Mouse (Mus musculus): ENCODE data around the gene Plin3. TPM values are rescaled to one million over a fixed set of nuclear protein-coding genes. Genes with fewer than 3 reads are reported as not detected.
A peak's percentile ranks its signal among the peaks of the same experiment; 100 is the strongest.

Gene Plin3
- polyA plus RNA-seq, 1 experiment from 2014 or later: 95.1 TPM

DNA sequence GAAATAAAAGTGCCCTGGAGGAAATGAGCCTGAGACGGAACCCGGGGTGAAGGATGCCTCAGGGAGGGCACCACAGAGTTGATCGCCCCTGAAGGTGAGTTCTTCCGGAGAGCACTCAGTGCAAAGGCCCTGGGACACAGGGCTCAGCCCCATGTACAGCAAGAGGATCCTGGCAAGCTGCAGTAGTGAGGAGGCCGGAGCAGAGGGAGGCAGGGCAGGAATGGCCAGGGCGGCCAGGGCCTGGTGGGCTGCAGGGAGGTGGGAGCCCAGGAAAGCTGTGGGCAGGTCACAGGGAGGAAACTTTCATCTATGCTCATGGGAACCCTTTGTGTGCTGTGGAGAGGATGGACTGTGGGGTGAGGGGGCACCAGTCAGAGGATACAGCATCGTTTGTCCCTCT lies 19.2 kb downstream of the Plin3 start:
- peaks cover 24% of the 10 kb centered on the region for H3K36me3 ChIP-seq (ENCODE audit: control insufficient read depth, insufficient read depth, low read length)
- H3K4me1 ChIP-seq (replicated peaks; ENCODE audit: control insufficient read depth, insufficient read depth, low read length): peaks cover 13% of the 10 kb centered on the region
- no peak overlapping the region for H3K4me3 ChIP-seq (ENCODE audit: low read depth, low read length)
- H3K4me2 ChIP-seq (ENCODE audit: low read length): no peak overlapping the region
- no peaks in the 10 kb centered on the region for H3K27me3 ChIP-seq (replicated peaks; ENCODE audit: control insufficient read depth, insufficient read depth, low read length)
- ATAC-seq (replicated peaks; ENCODE audit: low FRiP score, low TSS enrichment, low read depth): no peak
- 85% methylated on average over 7 of the region's 7 CpGs for WGBS
- H3K9ac ChIP-seq (ENCODE audit: low read length): no peak overlapping the region
- DNase-seq (ENCODE audit: low spot score): no peak
- no peak overlapping the region for H3K27ac ChIP-seq (ENCODE audit: low read depth)
- no peaks in the 10 kb centered on the region for H3K9me3 ChIP-seq (ENCODE audit: control insufficient read depth, low read length)

DNA sequence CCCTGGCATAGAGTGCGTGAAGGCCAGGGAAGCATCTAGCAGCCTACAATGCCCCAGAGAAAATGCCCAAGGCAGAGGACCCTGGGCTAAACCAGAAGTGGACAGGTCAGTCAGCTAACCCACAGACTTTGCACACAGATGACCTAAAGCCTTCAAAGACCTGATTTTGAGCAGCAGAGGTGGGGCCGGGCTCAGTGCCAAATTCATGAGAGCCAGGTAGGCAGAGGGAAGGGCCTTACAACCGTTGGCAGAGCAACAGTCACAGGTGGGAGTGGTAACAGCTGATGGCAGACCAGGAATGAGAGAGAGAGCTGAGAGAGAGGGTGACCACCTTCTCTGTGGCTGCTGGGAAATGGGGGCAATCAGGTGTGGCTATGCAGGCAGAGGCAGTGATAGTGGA lies 20.0 kb downstream of the Plin3 start:
- Histone ChIP-seq H3K27ac (ENCODE audit: low read depth) (no peak overlapping the region), H3K4me1 (replicated peaks; ENCODE audit: control insufficient read depth, insufficient read depth, low read length) (peaks cover 6% of the 10 kb centered on the region), H3K9me3 (ENCODE audit: control insufficient read depth, low read length) (no peaks in the 10 kb centered on the region), H3K9ac (ENCODE audit: low read length) (no peak overlapping the region), H3K27me3 (replicated peaks; ENCODE audit: control insufficient read depth, insufficient read depth, low read length) (no peaks in the 10 kb centered on the region), H3K36me3 (ENCODE audit: control insufficient read depth, insufficient read depth, low read length) (peaks cover 22% of the 10 kb centered on the region; the same call in 1 of the 2 replicates), H3K4me2 (ENCODE audit: low read length) (no peak overlapping the region), H3K4me3 (ENCODE audit: low read depth, low read length) (no peak overlapping the region)
- ATAC-seq (replicated peaks; ENCODE audit: low FRiP score, low TSS enrichment, low read depth): no peak
- no peak for DNase-seq (ENCODE audit: low spot score)
- WGBS: 82% methylated on average over 3 of the region's 3 CpGs

- Histone ChIP-seq H3K4me1 (replicated peaks; ENCODE audit: control insufficient read depth, insufficient read depth, low read length) (peaks cover 4% of the 10 kb centered on the region), H3K27ac (ENCODE audit: low read depth) (no peak overlapping the region), H3K9ac (ENCODE audit: low read length) (no peak overlapping the region), H3K36me3 (ENCODE audit: control insufficient read depth, insufficient read depth, low read length) (peaks cover 22% of the 10 kb centered on the region; the same call in 1 of the 2 replicates), H3K4me2 (ENCODE audit: low read length) (no peak overlapping the region), H3K4me3 (ENCODE audit: low read depth, low read length) (no peak overlapping the region), H3K9me3 (ENCODE audit: control insufficient read depth, low read length) (no peaks in the 10 kb centered on the region), H3K27me3 (replicated peaks; ENCODE audit: control insufficient read depth, insufficient read depth, low read length) (no peaks in the 10 kb centered on the region)
- WGBS: 86% methylated on average over 12 of the region's 12 CpGs
- ATAC-seq (replicated peaks; ENCODE audit: low FRiP score, low TSS enrichment, low read depth) (no peak), DNase-seq (ENCODE audit: low spot score) (no peak)
These were observed 20.9 kb downstream of the Plin3 start for GRCm38 (mm10) chr17:56271609-56272253.

- H3K4me1 ChIP-seq (replicated peaks; ENCODE audit: control insufficient read depth, insufficient read depth, low read length): peaks cover 4% of the 10 kb centered on the region
- H3K4me3 ChIP-seq (ENCODE audit: low read depth, low read length): peak overlapping the region; percentile 33; the same call in 1 of the 2 replicates
- 77% methylated on average over 3 of the region's 3 CpGs for WGBS
- H3K9ac ChIP-seq (ENCODE audit: low read length): 0 out of 2 replicates have a peak overlapping the region, but pooled peaks have one; percentile 36
- H3K27ac ChIP-seq (ENCODE audit: low read depth): peak overlapping the region; percentile 57
- ATAC-seq (replicated peaks; ENCODE audit: low FRiP score, low TSS enrichment, low read depth): peak; percentile 21
- no peaks in the 10 kb centered on the region for H3K9me3 ChIP-seq (ENCODE audit: control insufficient read depth, low read length)
- no peak for DNase-seq (ENCODE audit: low spot score)
- H3K27me3 ChIP-seq (replicated peaks; ENCODE audit: control insufficient read depth, insufficient read depth, low read length): no peaks in the 10 kb centered on the region
- H3K36me3 ChIP-seq (ENCODE audit: control insufficient read depth, insufficient read depth, low read length): peaks cover 26% of the 10 kb centered on the region; the same call in 1 of the 2 replicates
- H3K4me2 ChIP-seq (ENCODE audit: low read length): peak overlapping the region; percentile 73
These were observed 22.9 kb downstream of the Plin3 start for GRCm38 (mm10) chr17:56269741-56270140.

DNA sequence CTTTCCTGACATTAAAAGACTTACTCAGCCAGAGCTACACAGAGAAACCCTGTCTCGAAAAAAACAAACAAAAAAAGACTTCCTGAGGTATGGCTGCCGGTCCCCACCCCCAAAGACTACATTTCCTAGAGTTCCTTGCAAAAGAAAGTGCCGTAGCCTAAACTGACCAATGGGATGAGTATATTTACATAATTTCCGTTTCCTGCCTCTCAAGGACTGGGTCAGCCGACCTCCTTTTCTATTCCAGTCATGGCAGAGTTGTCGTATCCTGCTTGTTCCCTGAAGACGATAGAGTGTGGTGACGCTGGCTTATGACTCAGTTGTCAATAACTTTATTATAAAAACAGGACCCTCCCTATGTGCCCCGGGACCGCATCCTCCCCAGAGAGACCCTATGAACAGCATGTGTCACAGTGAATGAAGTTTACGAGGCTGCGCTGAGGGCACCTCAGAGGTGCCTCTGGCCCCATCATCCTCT lies 23.5 kb downstream of the Plin3 start:
- Histone ChIP-seq H3K4me1 (replicated peaks; ENCODE audit: control insufficient read depth, insufficient read depth, low read length) (peaks cover 4% of the 10 kb centered on the region), H3K27me3 (replicated peaks; ENCODE audit: control insufficient read depth, insufficient read depth, low read length) (no peaks in the 10 kb centered on the region), H3K27ac (ENCODE audit: low read depth) (peak overlapping the region; percentile 76), H3K4me2 (ENCODE audit: low read length) (peak overlapping the region; percentile 73), H3K9ac (ENCODE audit: low read length) (peak overlapping the region; percentile 43), H3K4me3 (ENCODE audit: low read depth, low read length) (peak overlapping the region; percentile 33), H3K36me3 (ENCODE audit: control insufficient read depth, insufficient read depth, low read length) (peaks cover 26% of the 10 kb centered on the region; the same call in 1 of the 2 replicates), H3K9me3 (ENCODE audit: control insufficient read depth, low read length) (no peaks in the 10 kb centered on the region)
- WGBS: 16% methylated on average over 12 of the region's 12 CpGs
- DNase-seq (ENCODE audit: low spot score) (peak; percentile 75), ATAC-seq (replicated peaks; ENCODE audit: low FRiP score, low TSS enrichment, low read depth) (peak; percentile 85)

DNA sequence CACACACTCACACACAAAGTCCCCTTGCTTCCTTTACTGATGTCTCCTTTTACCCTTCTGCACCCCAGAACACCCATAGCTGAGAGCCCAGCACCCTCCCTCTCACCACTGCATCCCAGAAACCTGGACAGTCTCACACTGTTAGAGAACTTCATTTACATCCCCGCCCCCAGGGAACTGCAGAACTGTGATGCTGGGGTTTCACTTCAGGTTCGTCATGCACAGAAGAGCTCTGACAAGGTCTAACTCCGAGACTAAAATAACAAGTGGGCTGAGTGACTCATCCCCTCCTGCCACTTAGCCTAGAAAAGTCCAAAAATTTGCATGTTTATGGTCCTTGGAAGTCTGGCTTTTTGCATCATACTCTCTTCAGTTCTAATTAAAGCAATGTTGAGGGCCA lies 26.4 kb downstream of the Plin3 start:
- H3K9ac ChIP-seq (ENCODE audit: low read length): no peak overlapping the region

GRCm38 (mm10) chr17:56265869-56266268 lies 26.8 kb downstream of the Plin3 start:
- Histone ChIP-seq H3K27ac (ENCODE audit: low read depth) (no peak overlapping the region), H3K4me1 (replicated peaks; ENCODE audit: control insufficient read depth, insufficient read depth, low read length) (peaks cover 4% of the 10 kb centered on the region; the same call in 1 of the 2 replicates), H3K4me2 (ENCODE audit: low read length) (no peak overlapping the region), H3K4me3 (ENCODE audit: low read depth, low read length) (no peak overlapping the region), H3K9me3 (ENCODE audit: control insufficient read depth, low read length) (no peaks in the 10 kb centered on the region), H3K27me3 (replicated peaks; ENCODE audit: control insufficient read depth, insufficient read depth, low read length) (no peaks in the 10 kb centered on the region), H3K36me3 (ENCODE audit: control insufficient read depth, insufficient read depth, low read length) (peaks cover 30% of the 10 kb centered on the region), H3K9ac (ENCODE audit: low read length) (no peak overlapping the region)
- DNase-seq (ENCODE audit: low spot score) (no peak), ATAC-seq (replicated peaks; ENCODE audit: low FRiP score, low TSS enrichment, low read depth) (no peak)
- WGBS: 75% methylated on average over 3 of the region's 3 CpGs

More for the DNA sequence above, 26.4 kb downstream of the Plin3 start:
- H3K27ac ChIP-seq (ENCODE audit: low read depth): no peak overlapping the region
- no peaks in the 10 kb centered on the region for H3K9me3 ChIP-seq (ENCODE audit: control insufficient read depth, low read length)
- 60% methylated on average over 3 of the region's 3 CpGs for whole genome bisulfite sequencing
- no peak for DNase-seq (ENCODE audit: low spot score)
- H3K4me2 ChIP-seq (ENCODE audit: low read length): no peak overlapping the region
- H3K4me3 ChIP-seq (ENCODE audit: low read depth, low read length): no peak overlapping the region
- H3K27me3 ChIP-seq (replicated peaks; ENCODE audit: control insufficient read depth, insufficient read depth, low read length): no peaks in the 10 kb centered on the region
- H3K36me3 ChIP-seq (ENCODE audit: control insufficient read depth, insufficient read depth, low read length): peaks cover 30% of the 10 kb centered on the region
- ATAC-seq (replicated peaks; ENCODE audit: low FRiP score, low TSS enrichment, low read depth): no peak
- peaks cover 4% of the 10 kb centered on the region; the same call in 1 of the 2 replicates for H3K4me1 ChIP-seq (replicated peaks; ENCODE audit: control insufficient read depth, insufficient read depth, low read length)

DNA sequence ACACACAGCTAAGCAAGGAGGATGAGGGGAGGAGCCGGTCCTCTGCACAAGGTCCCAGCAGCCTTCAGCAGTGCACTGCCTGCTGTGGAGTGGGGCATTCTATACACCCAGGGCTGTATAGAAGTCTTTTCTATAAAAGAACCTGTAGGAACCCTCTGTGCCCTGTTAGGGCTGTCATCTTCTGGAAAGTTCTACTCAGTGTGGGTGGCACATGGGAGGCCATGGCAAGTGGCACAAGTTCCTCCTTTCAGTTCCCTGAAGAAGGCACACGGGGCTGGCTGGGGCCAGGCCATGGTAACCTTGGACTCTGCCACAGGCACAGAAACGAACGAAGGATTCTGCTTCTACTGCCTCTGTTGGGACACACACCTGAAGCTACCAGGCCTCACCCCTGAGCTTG lies 27.7 kb downstream of the Plin3 start:
- peaks cover 31% of the 10 kb centered on the region for H3K36me3 ChIP-seq (ENCODE audit: control insufficient read depth, insufficient read depth, low read length)
- no peak overlapping the region for H3K4me2 ChIP-seq (ENCODE audit: low read length)
- H3K4me3 ChIP-seq (ENCODE audit: low read depth, low read length): no peak overlapping the region
- H3K27ac ChIP-seq (ENCODE audit: low read depth): no peak overlapping the region
- ATAC-seq (replicated peaks; ENCODE audit: low FRiP score, low TSS enrichment, low read depth) (no peak), DNase-seq (ENCODE audit: low spot score) (no peak)
- no peak overlapping the region for H3K9ac ChIP-seq (ENCODE audit: low read length)
- no peaks in the 10 kb centered on the region for H3K9me3 ChIP-seq (ENCODE audit: control insufficient read depth, low read length)
- WGBS: 86% methylated on average over 4 of the region's 4 CpGs
- no peaks in the 10 kb centered on the region for H3K27me3 ChIP-seq (replicated peaks; ENCODE audit: control insufficient read depth, insufficient read depth, low read length)
- H3K4me1 ChIP-seq (replicated peaks; ENCODE audit: control insufficient read depth, insufficient read depth, low read length): peaks cover 4% of the 10 kb centered on the region; the same call in 1 of the 2 replicates

- ATAC-seq (replicated peaks; ENCODE audit: low FRiP score, low TSS enrichment, low read depth) (peak; percentile 69; the same call in 1 of the 2 replicates), DNase-seq (ENCODE audit: low spot score) (peak; percentile 81)
- peaks cover 7% of the 10 kb centered on the region; the same call in 1 of the 2 replicates for H3K4me1 ChIP-seq (replicated peaks; ENCODE audit: control insufficient read depth, insufficient read depth, low read length)
- H3K36me3 ChIP-seq (ENCODE audit: control insufficient read depth, insufficient read depth, low read length): peaks cover 41% of the 10 kb centered on the region
- no peak overlapping the region for H3K4me3 ChIP-seq (ENCODE audit: low read depth, low read length)
- H3K9ac ChIP-seq (ENCODE audit: low read length): no peak overlapping the region
- H3K27me3 ChIP-seq (replicated peaks; ENCODE audit: control insufficient read depth, insufficient read depth, low read length): no peaks in the 10 kb centered on the region
- no peak overlapping the region for H3K4me2 ChIP-seq (ENCODE audit: low read length)
- H3K9me3 ChIP-seq (ENCODE audit: control insufficient read depth, low read length): no peaks in the 10 kb centered on the region
- 22% methylated on average over 8 of the region's 8 CpGs for WGBS
- no peak overlapping the region for H3K27ac ChIP-seq (ENCODE audit: low read depth)
These were observed 28.7 kb downstream of the Plin3 start for GRCm38 (mm10) chr17:56264020-56264419.
